Mouse (Mus musculus) olfactory bulb, adult 2 months (tissue): ENCODE data around the gene Krtap5-5. TPM values are rescaled to one million over a fixed set of nuclear protein-coding genes. Genes with fewer than 3 reads are reported as not detected.
"Not testable (repeated sequence)": the region's sequence is repeated elsewhere in the genome, so short reads cannot be mapped to it uniquely, and the experiment has no call there.

Experiments
- H3K27ac ChIP-seq: fragments of 200-500 bp; 2 replicates; pipeline ENCODE4 v1.5.1; 2012; ENCODE audit warnings: low read depth, low read length; ENCODE audit not compliant: insufficient read depth
- H3K4me1 ChIP-seq: fragments of 200-500 bp; 2 replicates; pipeline ENCODE4 v1.6.1; 2012; ENCODE audit warnings: low read length; ENCODE audit not compliant: control insufficient read depth, insufficient read depth
- H3K4me3 ChIP-seq: fragments of 200-500 bp; 2 replicates; pipeline ENCODE4 v1.5.1; 2012; ENCODE audit warnings: mild to moderate bottlenecking, low read depth, low read length, moderate library complexity; ENCODE audit not compliant: insufficient read depth
- CTCF ChIP-seq: fragments of 200-500 bp; IDR thresholded peaks from 2 replicates; pipeline ENCODE4 v1.5.1; 2012; ENCODE audit warnings: low read depth, mild to moderate bottlenecking, low read length, moderate library complexity; ENCODE audit not compliant: insufficient read depth
- POLR2A ChIP-seq: fragments of 200-500 bp; IDR thresholded peaks from 2 replicates; pipeline ENCODE4 v1.6.1; 2012; ENCODE audit warnings: mild to moderate bottlenecking, low read depth, low read length, moderate library complexity; ENCODE audit not compliant: insufficient read depth
- WGBS: fragments of 180-500 bp; shearing (Covaris S2); methylation state at CpG from one replicate; pipeline ENCODE4 v1.1.7; 2018; 5-methylcytosine and 5-hydroxymethylcytosine counted together
- polyA plus RNA-seq: library from polyadenylated mRNA; stranded (reverse); fragments of >200 nt; gene quantifications from 2 replicates; pipeline ENCODE4 v1.2.4, GENCODE M21; 2012; ENCODE audit warnings: low replicate concordance; ENCODE audit not compliant: missing spikeins, insufficient read depth, insufficient read length

The Krtap5-5 gene
- polyA plus RNA-seq = not detected in 2 replicates

- H3K27ac ChIP-seq, H3K4me3 ChIP-seq, H3K4me1 ChIP-seq: not testable (repeated sequence)
- 62% methylated on average over 3 of the region's 3 CpGs for WGBS
Observed at GRCm38 (mm10) chr7:142229871-142230270, at the start of gene Krtap5-5. Gene Krtap5-5, minus strand, starts transcription at chr7:142229971.

GRCm38 (mm10) chr7:142279291-142279690 is 49.5 kb upstream of the Krtap5-5 start:
- H3K4me3 ChIP-seq, H3K4me1 ChIP-seq, H3K27ac ChIP-seq: not testable (repeated sequence)
- 78% methylated on average over 1 of the region's 1 CpGs for WGBS

- H3K27ac ChIP-seq, H3K4me3 ChIP-seq, H3K4me1 ChIP-seq: not testable (repeated sequence)
- WGBS = 0% methylated on average over 3 of the region's 3 CpGs
- peak; percentile 24; the same call in 1 of the 2 replicates for TF ChIP-seq CTCF
Observed at GRCm38 (mm10) chr7:142278183-142278582, 48.4 kb upstream of the Krtap5-5 start.

- not testable (repeated sequence) for H3K4me3 ChIP-seq, H3K4me1 ChIP-seq, H3K27ac ChIP-seq
Observed at GRCm38 (mm10) chr7:142274263-142274662, 44.5 kb upstream of the Krtap5-5 start, which contains the start of gene Gm4559. Gene Gm4559, minus strand, starts transcription at chr7:142274363.

GRCm38 (mm10) chr7:142258254-142258653 is 28.5 kb upstream of the Krtap5-5 start, which contains the start of gene Gm2431:
Gene Gm2431, minus strand, starts transcription at chr7:142258354.
- not testable (repeated sequence) for H3K4me3 ChIP-seq, H3K27ac ChIP-seq, H3K4me1 ChIP-seq
- 69% methylated on average over 1 of the region's 1 CpGs for WGBS

- 2% methylated on average over 2 of the region's 2 CpGs for WGBS
- TF ChIP-seq CTCF = peak; percentile 34; the same call in 1 of the 2 replicates
- no peak for TF ChIP-seq POLR2A
- Histone ChIP-seq H3K4me1 (no peaks in the 10 kb centered on the region), H3K4me3 (no peak overlapping the region), H3K27ac (no peak overlapping the region)
Observed at GRCm38 (mm10) chr7:142255517-142255916, 25.7 kb upstream of the Krtap5-5 start.

- Histone ChIP-seq H3K4me1 (no peaks in the 10 kb centered on the region), H3K27ac (no peak overlapping the region), H3K4me3 (no peak overlapping the region)
- WGBS = 0% methylated on average over 1 of the region's 1 CpGs
- TF ChIP-seq POLR2A = no peak
- no peak for TF ChIP-seq CTCF
Observed at GRCm38 (mm10) chr7:142249824-142250223, 20.1 kb upstream of the Krtap5-5 start.

- 56% methylated on average over 2 of the region's 2 CpGs for WGBS
- H3K4me3 ChIP-seq = no peak within 1 kb of the TSS
- TF ChIP-seq CTCF = no peak
- TF ChIP-seq POLR2A = no peak
- H3K27ac ChIP-seq = no peak within 1 kb of the TSS
- no peaks in the 10 kb centered on the region for H3K4me1 ChIP-seq
Observed at GRCm38 (mm10) chr7:142240978-142241377, 11.2 kb upstream of the Krtap5-5 start, which contains the start of gene Gm40460. Gene Gm40460, minus strand, starts transcription at chr7:142241078.

- Histone ChIP-seq H3K4me1 (no peaks in the 10 kb centered on the region), H3K27ac (no peak overlapping the region), H3K4me3 (no peak overlapping the region)
- WGBS = 38% methylated on average over 1 of the region's 1 CpGs
- TF ChIP-seq POLR2A (no peak), CTCF (no peak)
Observed at GRCm38 (mm10) chr7:142231540-142231939, 1.8 kb upstream of the Krtap5-5 start.

GRCm38 (mm10) chr7:142224518-142224917 is 5.3 kb downstream of the Krtap5-5 start:
- H3K4me1 ChIP-seq = no peaks in the 10 kb centered on the region
- no peak overlapping the region for H3K27ac ChIP-seq
- 72% methylated on average over 2 of the region's 2 CpGs for WGBS
- no peak overlapping the region for H3K4me3 ChIP-seq
- TF ChIP-seq CTCF (no peak), POLR2A (no peak)

- 57% methylated on average over 1 of the region's 1 CpGs for WGBS
- H3K4me3 ChIP-seq, H3K4me1 ChIP-seq, H3K27ac ChIP-seq: not testable (repeated sequence)
Observed at GRCm38 (mm10) chr7:142212136-142212535, 17.6 kb downstream of the Krtap5-5 start.
